8 mouse cellular contexts compared by ENCODE assay signal in the genomic region with DNA sequence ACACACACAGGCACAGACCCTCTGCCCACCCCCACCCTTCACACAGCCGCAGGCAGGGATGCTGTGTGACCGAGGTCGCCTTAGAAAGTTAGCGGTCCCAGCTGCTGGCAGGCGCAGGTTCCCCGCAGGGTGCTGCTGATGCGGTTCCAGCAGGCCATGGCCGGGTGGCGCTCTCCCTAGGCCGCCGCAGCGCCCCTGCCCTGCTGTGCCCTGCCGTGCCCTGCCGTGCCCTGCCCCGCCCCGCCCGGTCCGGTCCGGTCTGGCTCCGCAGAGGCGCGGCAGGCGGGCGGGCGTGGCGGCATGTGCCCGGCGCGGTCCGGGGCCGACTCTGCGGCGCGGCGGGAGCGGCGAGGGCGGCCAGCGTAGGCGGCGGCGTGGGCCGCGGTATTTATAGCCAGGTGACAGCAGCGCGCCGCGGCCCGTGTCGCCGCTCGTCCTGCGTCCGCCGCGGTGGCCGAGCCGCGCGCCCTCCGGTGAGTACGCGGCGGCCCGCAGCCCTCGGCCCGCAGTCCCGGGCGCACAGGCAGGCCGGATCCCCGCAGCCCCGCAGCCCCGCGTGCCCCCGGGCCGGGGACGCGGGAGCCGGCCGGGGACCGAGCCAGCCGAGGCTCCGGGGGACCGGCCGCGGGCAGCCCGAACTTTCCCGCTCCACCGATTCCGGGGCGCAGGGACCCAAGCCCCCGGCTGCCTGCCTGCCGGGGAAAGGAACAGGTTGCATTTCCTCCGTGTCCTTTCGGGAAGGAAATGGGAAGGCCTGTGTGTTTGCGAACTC. TPM values are rescaled to one million over a fixed set of nuclear protein-coding genes. Genes with fewer than 3 reads are reported as not detected.
A peak's percentile ranks its signal among the peaks of the same experiment; 100 is the strongest.
DNase-seq lines count a peak whose midpoint lies in the region; ATAC-seq and TF ChIP-seq lines count a peak whose summit lies in the region.

A gene (plus strand): TSS at position 403 of the 772 bp plus-strand sequence.

- peaks cover 6% of the 10 kb centered on the region; the same call in 1 of the 2 replicates for H3K4me1 ChIP-seq in forebrain, embryonic 12.5 days
- H3K4me1 ChIP-seq in stomach, embryonic 16.5 days (ENCODE audit: control insufficient read depth, insufficient read depth, low read length) = no peaks in the 10 kb centered on the region

- H3K27ac ChIP-seq in forebrain, embryonic 12.5 days = no peak within 1 kb of the TSS
- H3K27ac ChIP-seq in stomach, embryonic 16.5 days (ENCODE audit: low read length) = no peak within 1 kb of the TSS

- WGBS in forebrain, embryonic 12.5 days = under 1% methylated on average over 74 of the region's 96 CpGs
- WGBS in stomach, embryonic 16.5 days = under 1% methylated on average over 68 of the region's 96 CpGs

- no peak for TF ChIP-seq CTCF in brain, embryonic 14.5 days (IDR thresholded peaks at IDR 0.05; ENCODE audit: borderline replicate concordance, extremely low read depth, insufficient read depth, insufficient read length)

- H3K9me3 ChIP-seq in forebrain, embryonic 12.5 days = no peaks in the 10 kb centered on the region
- H3K9me3 ChIP-seq in stomach, embryonic 16.5 days (replicated peaks; ENCODE audit: control insufficient read depth, low read length) = no peaks in the 10 kb centered on the region

- peak; percentile 79 for ATAC-seq in forebrain, embryonic 12.5 days (ENCODE audit: low FRiP score)
- ATAC-seq in megakaryocyte progenitor cell, adult 5-6 weeks (replicated peaks; ENCODE audit: poor library complexity) = peak; percentile 76
- ATAC-seq in stomach, embryonic 16.5 days (ENCODE audit: insufficient read depth, low FRiP score) = peak; percentile 81; the same call in 1 of the 2 replicates

- peak; percentile 60 for DNase-seq in Muller cell, postnatal 12 days (ENCODE audit: inconsistent ontology term)
- peak; percentile 59 for DNase-seq in brain, embryonic 14.5 days (ENCODE audit: low read depth)
- peak; percentile 62 to 66 for DNase-seq in heart, postnatal 14 days
- peak; percentile 57 to 77 for DNase-seq in kidney, postnatal 4 days
- no peak for DNase-seq in c-Kit-positive CD71-positive TER-119-positive erythroid progenitor cells, embryonic 14.5 days (ENCODE audit: low spot score)

- H3K27me3 ChIP-seq in forebrain, embryonic 12.5 days = peaks cover 32% of the 10 kb centered on the region
- H3K27me3 ChIP-seq in stomach, embryonic 16.5 days (ENCODE audit: control insufficient read depth, insufficient read depth, low read length) = peaks cover 16% of the 10 kb centered on the region

- peak within 1 kb of the TSS; percentile 97 for H3K4me2 ChIP-seq in forebrain, embryonic 12.5 days
- peak within 1 kb of the TSS; percentile 99 for H3K4me2 ChIP-seq in stomach, embryonic 16.5 days (ENCODE audit: low read depth, low read length)

- peak within 1 kb of the TSS; percentile 62 for H3K4me3 ChIP-seq in forebrain, embryonic 12.5 days (replicated peaks)
- H3K4me3 ChIP-seq in stomach, embryonic 16.5 days (replicated peaks; ENCODE audit: low read length) = peak within 1 kb of the TSS; percentile 59

- intact Hi-C loops in heart, postnatal 14 days (cut with DNase I) = no loop called here

- TF ChIP-seq POLR2A in brain, embryonic 14.5 days (IDR thresholded peaks at IDR 0.05; ENCODE audit: borderline replicate concordance, extremely low read depth, insufficient read depth, insufficient read length, poor library complexity, severe bottlenecking) = no peak

- no peaks in the 10 kb centered on the region for H3K36me3 ChIP-seq in forebrain, embryonic 12.5 days (replicated peaks)
- H3K36me3 ChIP-seq in stomach, embryonic 16.5 days (ENCODE audit: control insufficient read depth, insufficient read depth, low read length) = no peaks in the 10 kb centered on the region

- peak within 1 kb of the TSS; percentile 69 for H3K9ac ChIP-seq in forebrain, embryonic 12.5 days
- H3K9ac ChIP-seq in stomach, embryonic 16.5 days (ENCODE audit: low read length) = peak within 1 kb of the TSS; percentile 76

RNA-seq across cellular contexts. Expression of the gene that starts here (rescaled TPM):
- 1.0 and 2.8 TPM in 2 replicates for polyA plus RNA-seq in brain, embryonic 14.5 days (2012; rRNA removed)
- 0.78 and 1.2 TPM in 2 replicates for polyA plus RNA-seq in forebrain, embryonic 12.5 days (2016; fragmentation: Nextera tagmentation; extraction: Ambion mirVana)
- 10 to 100 TPM; 13.8 to 14.8 TPM for total RNA-seq in heart, postnatal 14 days (2021)
- not detected in 2 replicates for total RNA-seq in megakaryocyte progenitor cell, adult 5-6 weeks (2015)
- total RNA-seq in megakaryocyte progenitor cell, adult 5-6 weeks (2017) = not detected in 2 replicates
- polyA plus RNA-seq in stomach, embryonic 16.5 days (2015; fragmentation: Nextera tagmentation; extraction: Ambion mirVana) = 3.8 and 4.6 TPM in 2 replicates

Comparison
In these comparisons a context has a peak if more than half of its experiments do, and no peak if none do; other contexts are left out.
1. RNA of the gene that starts here (total RNA-seq): 13.8 to 14.8 TPM in heart, postnatal 14 days; not detected in megakaryocyte progenitor cell, adult 5-6 weeks; every median in the first group is over 10 times any median in the second.
2. Peak in ATAC-seq in megakaryocyte progenitor cell, adult 5-6 weeks; RNA of the gene not detected or under 1 TPM.
3. Peak in every context shown above with its lines, with median percentiles within 50 percentile points of each other: ATAC-seq.